Mouse (Mus musculus) heart, adult 9 months (tissue): ENCODE measurements around the gene Olfr147.
"Not testable (repeated sequence)": the region's sequence is repeated elsewhere in the genome, so short reads cannot be mapped to it uniquely, and the experiment has no call there.

Source experiments
- DNase-seq, 2 experiments: peaks; one replicate each; pipeline ENCODE4 v3.0.0; 2022; ENCODE audit warnings: low spot score in 2 of 2

Gene Olfr147

GRCm38 (mm10) chr9:38401398-38401797, at the start of gene Olfr147:
Olfr147 (plus strand) TSS chr9:38401698.
- no peak for DNase-seq

GRCm38 (mm10) chr9:38366596-38366995, 34.9 kb upstream of the Olfr147 start, which contains the start of gene Olfr250:
Olfr250 (plus strand) TSS chr9:38366896.
- no peak for DNase-seq

- no peak for DNase-seq
These were observed 24.7 kb upstream of the Olfr147 start, which contains the start of gene Olfr251 for GRCm38 (mm10) chr9:38376786-38377185. Olfr251 (plus strand) TSS chr9:38377086.

GRCm38 (mm10) chr9:38407502-38407901, 6.0 kb downstream of the Olfr147 start:
- DNase-seq: not testable (repeated sequence)

- not testable (repeated sequence) for DNase-seq
These were observed 12.0 kb downstream of the Olfr147 start for GRCm38 (mm10) chr9:38413502-38413901.

- DNase-seq: no peak
These were observed 22.3 kb downstream of the Olfr147 start for GRCm38 (mm10) chr9:38423801-38424200.

GRCm38 (mm10) chr9:38427026-38427425, 25.5 kb downstream of the Olfr147 start:
- no peak for DNase-seq

- no peak for DNase-seq
These were observed 27.7 kb downstream of the Olfr147 start, which contains the start of gene Olfr901 for GRCm38 (mm10) chr9:38429155-38429554. Olfr901 (plus strand) TSS chr9:38429455.

- no peak for DNase-seq
These were observed 45.9 kb downstream of the Olfr147 start, which contains the start of gene Olfr902 for GRCm38 (mm10) chr9:38447352-38447751. Olfr902 (plus strand) TSS chr9:38447652.
